Mouse (Mus musculus): ENCODE data around the gene Mboat7.

Mboat7 gene

GRCm38 (mm10) chr7:3692382-3692986 is 839 bp downstream of the Mboat7 start, which contains the start of gene Tsen34:
Gene Tsen34, plus strand, starts transcription at chr7:3692863.
- DNase-seq = no peak

- no peak for DNase-seq
Observed at GRCm38 (mm10) chr7:3691919-3692318, 1.4 kb downstream of the Mboat7 start.

GRCm38 (mm10) chr7:3685400-3686187 is 7.7 kb downstream of the Mboat7 start:
- no peak for DNase-seq

GRCm38 (mm10) chr7:3684698-3685097 is 8.6 kb downstream of the Mboat7 start:
- DNase-seq = no peak

GRCm38 (mm10) chr7:3683908-3684550 is 9.3 kb downstream of the Mboat7 start:
- DNase-seq = no peak

- peak; percentile 65 for DNase-seq
Observed at GRCm38 (mm10) chr7:3677342-3677741, 16.0 kb downstream of the Mboat7 start, which contains the start of gene Tmc4. Gene Tmc4, minus strand, starts transcription at chr7:3677553.

- no peak for DNase-seq
Observed at GRCm38 (mm10) chr7:3676371-3676770, 17.0 kb downstream of the Mboat7 start.

- DNase-seq = no peak
Observed at GRCm38 (mm10) chr7:3675228-3675548, 18.1 kb downstream of the Mboat7 start.

GRCm38 (mm10) chr7:3674507-3675227 is 18.7 kb downstream of the Mboat7 start:
- DNase-seq = peak; percentile 92

GRCm38 (mm10) chr7:3666921-3667391 is 26.4 kb downstream of the Mboat7 start:
- peak; percentile 35 for DNase-seq

GRCm38 (mm10) chr7:3665215-3666114 is 27.9 kb downstream of the Mboat7 start, which contains the start of gene Leng1:
Gene Leng1, minus strand, starts transcription at chr7:3665840.
- peak; percentile 97 for DNase-seq

GRCm38 (mm10) chr7:3664524-3665214 is 28.7 kb downstream of the Mboat7 start:
- DNase-seq = peak; percentile 62

GRCm38 (mm10) chr7:3658578-3658977 is 34.7 kb downstream of the Mboat7 start:
- DNase-seq = no peak

GRCm38 (mm10) chr7:3656966-3657365 is 36.4 kb downstream of the Mboat7 start:
- no peak for DNase-seq

GRCm38 (mm10) chr7:3646641-3647040 is 46.7 kb downstream of the Mboat7 start:
- DNase-seq = no peak

GRCm38 (mm10) chr7:3646188-3646587 is 47.1 kb downstream of the Mboat7 start:
- no peak for DNase-seq

GRCm38 (mm10) chr7:3645488-3646025 is 47.8 kb downstream of the Mboat7 start:
- no peak for DNase-seq

GRCm38 (mm10) chr7:3644672-3645487 is 48.4 kb downstream of the Mboat7 start, which contains the start of gene Cnot3:
Gene Cnot3, plus strand, starts transcription at chr7:3645268.
- peak; percentile 98 for DNase-seq

- DNase-seq = peak; percentile 93
Observed at GRCm38 (mm10) chr7:3644348-3644671, 49.0 kb downstream of the Mboat7 start.

GRCm38 (mm10) chr7:3643843-3644242 is 49.5 kb downstream of the Mboat7 start:
- DNase-seq = no peak
